Mouse (Mus musculus): Measurements from ENCODE around the gene Dbn1. TPM values are rescaled to one million over a fixed set of nuclear protein-coding genes. Genes with fewer than 3 reads are reported as not detected.

The Dbn1 gene
- polyA plus RNA-seq, 1 experiment = 108 TPM

DNA sequence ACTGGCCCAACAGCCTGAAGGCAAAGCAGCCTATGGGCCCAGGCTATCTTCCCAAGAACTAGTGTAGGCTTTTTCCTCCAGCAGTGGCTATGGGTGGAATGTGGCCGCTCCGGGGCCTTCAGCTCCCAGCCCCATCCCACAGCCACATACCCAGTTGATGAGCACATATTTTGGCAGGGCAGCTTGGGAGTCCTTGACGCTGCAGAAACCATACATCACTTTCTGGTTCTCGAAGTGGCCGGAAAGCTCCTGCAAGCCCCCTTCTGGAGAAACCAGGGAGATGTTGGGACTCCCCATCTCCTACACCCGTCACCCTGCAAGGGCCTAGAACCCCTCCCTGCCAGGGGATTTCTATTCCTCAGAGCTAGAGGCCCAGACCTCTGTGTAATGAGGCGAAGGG is 5.4 kb downstream of the Dbn1 start:
- DNase-seq = no peak
- Histone ChIP-seq H3K27me3 (ENCODE audit: control insufficient read depth, insufficient read depth, low read length) (no peaks in the 10 kb centered on the region), H3K27ac (ENCODE audit: insufficient read depth, low read length) (no peak overlapping the region), H3K4me3 (replicated peaks; ENCODE audit: insufficient read depth, low read depth, low read length) (no peak overlapping the region), H3K4me1 (ENCODE audit: control insufficient read depth, insufficient read depth, low read length) (peaks cover 4% of the 10 kb centered on the region; the same call in 1 of the 2 replicates)
- WGBS = 89% methylated on average over 7 of the region's 7 CpGs
- TF ChIP-seq CTCF (IDR thresholded peaks at IDR 0.05; ENCODE audit: borderline replicate concordance, insufficient read depth, low read depth, low read length) (no peak), POLR2A (IDR thresholded peaks at IDR 0.05; ENCODE audit: borderline replicate concordance, insufficient read depth, low read length) (no peak)

DNA sequence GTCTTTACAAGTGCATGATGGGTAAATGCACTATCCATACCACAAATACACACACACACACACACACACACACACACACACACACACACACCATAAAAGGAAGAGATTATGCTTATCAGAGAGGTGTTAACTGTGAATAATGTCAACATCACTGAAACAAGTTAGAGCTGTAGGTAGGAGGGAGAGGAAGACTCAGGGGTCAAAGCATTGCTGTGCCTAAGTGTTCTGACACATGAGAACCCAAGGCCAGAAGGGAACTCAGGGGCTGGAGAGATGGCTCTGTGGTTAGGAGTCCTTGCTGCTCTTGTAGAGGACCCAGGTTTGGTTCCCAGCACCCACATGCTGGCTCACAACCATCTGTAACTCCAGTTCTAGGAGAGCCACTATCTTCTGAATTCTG is 8.0 kb downstream of the Dbn1 start:
- DNase-seq = no peak
- TF ChIP-seq CTCF (IDR thresholded peaks at IDR 0.05; ENCODE audit: borderline replicate concordance, insufficient read depth, low read depth, low read length) (no peak), POLR2A (IDR thresholded peaks at IDR 0.05; ENCODE audit: borderline replicate concordance, insufficient read depth, low read length) (no peak)
- Histone ChIP-seq H3K27me3 (ENCODE audit: control insufficient read depth, insufficient read depth, low read length) (no peaks in the 10 kb centered on the region), H3K4me3 (replicated peaks; ENCODE audit: insufficient read depth, low read depth, low read length) (no peak overlapping the region), H3K4me1 (ENCODE audit: control insufficient read depth, insufficient read depth, low read length) (peaks cover 4% of the 10 kb centered on the region; the same call in 1 of the 2 replicates), H3K27ac (ENCODE audit: insufficient read depth, low read length) (no peak overlapping the region)

DNA sequence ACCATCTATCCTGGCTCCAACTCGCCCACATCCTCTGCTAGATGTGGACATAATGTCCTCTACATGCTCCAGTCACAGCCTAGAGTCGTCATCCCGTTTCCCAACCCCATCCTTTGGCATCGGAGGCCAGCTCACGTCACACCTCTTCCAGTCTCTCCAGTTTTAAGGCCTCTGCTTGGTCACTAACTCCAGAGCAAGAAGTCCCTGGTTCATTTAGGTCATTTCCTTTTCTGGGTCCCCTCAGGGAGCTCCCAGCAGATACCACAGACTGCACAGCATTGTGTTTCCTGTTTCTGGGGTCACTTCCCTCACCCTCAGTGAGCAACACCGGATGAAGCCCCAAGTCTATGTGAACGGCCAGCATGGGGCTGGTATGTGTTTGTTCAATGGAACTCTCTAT is 8.9 kb downstream of the Dbn1 start:
- Histone ChIP-seq H3K27ac (ENCODE audit: insufficient read depth, low read length) (no peak overlapping the region), H3K27me3 (ENCODE audit: control insufficient read depth, insufficient read depth, low read length) (no peaks in the 10 kb centered on the region), H3K4me3 (replicated peaks; ENCODE audit: insufficient read depth, low read depth, low read length) (no peak overlapping the region), H3K4me1 (ENCODE audit: control insufficient read depth, insufficient read depth, low read length) (peaks cover 4% of the 10 kb centered on the region; the same call in 1 of the 2 replicates)
- DNase-seq = no peak
- 77% methylated on average over 7 of the region's 7 CpGs for WGBS
- TF ChIP-seq CTCF (IDR thresholded peaks at IDR 0.05; ENCODE audit: borderline replicate concordance, insufficient read depth, low read depth, low read length) (no peak), POLR2A (IDR thresholded peaks at IDR 0.05; ENCODE audit: borderline replicate concordance, insufficient read depth, low read length) (no peak)

DNA sequence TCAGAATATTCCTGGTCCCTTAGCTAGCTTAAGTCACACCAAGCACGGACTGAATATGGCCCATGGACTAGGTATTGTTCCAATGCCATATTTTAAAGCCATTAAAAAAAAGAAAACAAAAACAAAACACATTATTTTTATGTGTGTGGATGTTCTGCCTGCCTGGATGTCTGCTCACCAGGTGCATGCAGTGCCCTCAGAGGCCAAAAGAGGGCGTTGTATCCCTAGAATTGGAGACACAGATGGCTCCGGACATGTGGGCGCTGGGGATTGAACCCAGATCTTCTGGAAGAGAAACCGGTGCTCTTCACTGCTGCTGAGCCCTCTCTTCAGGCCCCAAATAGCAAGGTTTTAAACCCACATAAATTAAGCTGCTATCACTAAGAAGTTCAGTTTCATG is 9.9 kb downstream of the Dbn1 start:
- WGBS = 64% methylated on average over 5 of the region's 5 CpGs
- Histone ChIP-seq H3K4me3 (replicated peaks; ENCODE audit: insufficient read depth, low read depth, low read length) (no peak overlapping the region), H3K27ac (ENCODE audit: insufficient read depth, low read length) (no peak overlapping the region), H3K4me1 (ENCODE audit: control insufficient read depth, insufficient read depth, low read length) (peaks cover 2% of the 10 kb centered on the region), H3K27me3 (ENCODE audit: control insufficient read depth, insufficient read depth, low read length) (no peaks in the 10 kb centered on the region)
- peak; percentile 50; the same call in 1 of the 2 replicates for TF ChIP-seq CTCF (IDR thresholded peaks at IDR 0.05; ENCODE audit: borderline replicate concordance, insufficient read depth, low read depth, low read length)
- TF ChIP-seq POLR2A (IDR thresholded peaks at IDR 0.05; ENCODE audit: borderline replicate concordance, insufficient read depth, low read length) = no peak
- no peak for DNase-seq

DNA sequence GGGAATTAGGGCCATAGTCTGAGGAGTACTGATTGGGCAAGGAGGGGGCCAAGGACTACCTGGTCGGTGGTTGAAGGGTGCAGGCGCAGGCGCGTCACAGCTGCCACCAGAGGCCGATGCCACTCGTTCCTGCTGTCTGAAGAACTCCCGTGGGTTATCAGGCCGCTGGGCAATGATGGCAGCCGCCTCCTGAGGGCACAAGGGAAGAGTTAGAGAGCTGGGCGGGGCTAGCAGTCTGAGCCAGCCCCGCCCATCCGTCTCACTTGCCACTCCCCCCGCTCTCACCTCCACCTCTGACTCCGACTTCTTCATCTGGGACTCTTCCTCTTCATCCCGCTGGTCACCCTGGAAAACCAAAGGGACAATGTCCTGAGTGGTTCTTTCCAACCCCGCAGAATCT is 10.4 kb downstream of the Dbn1 start:
- WGBS = 86% methylated on average over 16 of the region's 16 CpGs
- Histone ChIP-seq H3K4me3 (replicated peaks; ENCODE audit: insufficient read depth, low read depth, low read length) (no peak overlapping the region), H3K27me3 (ENCODE audit: control insufficient read depth, insufficient read depth, low read length) (no peaks in the 10 kb centered on the region), H3K27ac (ENCODE audit: insufficient read depth, low read length) (no peak overlapping the region), H3K4me1 (ENCODE audit: control insufficient read depth, insufficient read depth, low read length) (peaks cover 3% of the 10 kb centered on the region)
- TF ChIP-seq CTCF (IDR thresholded peaks at IDR 0.05; ENCODE audit: borderline replicate concordance, insufficient read depth, low read depth, low read length) (no peak), POLR2A (IDR thresholded peaks at IDR 0.05; ENCODE audit: borderline replicate concordance, insufficient read depth, low read length) (no peak)
- DNase-seq = no peak

DNA sequence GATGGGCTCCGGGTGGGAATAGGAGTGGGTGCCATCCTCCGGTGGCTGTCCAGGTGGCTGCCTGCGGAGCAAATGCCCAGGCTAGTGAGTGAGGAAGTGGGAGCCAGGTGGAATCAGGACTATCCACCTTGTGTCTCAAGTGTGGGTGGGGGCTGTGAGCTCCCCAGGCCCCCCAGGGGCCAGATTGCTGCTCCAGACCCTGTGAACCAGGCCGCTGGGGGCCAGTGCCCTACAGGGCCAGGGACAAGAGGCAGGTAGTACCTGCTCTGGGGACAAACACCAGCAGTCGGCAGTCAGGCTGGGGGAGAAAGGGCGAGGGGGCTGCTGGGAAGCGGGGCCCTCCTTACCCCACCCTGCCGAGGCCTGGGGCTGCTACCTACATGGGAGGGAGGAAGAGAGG is 11.7 kb downstream of the Dbn1 start:
- 94% methylated on average over 8 of the region's 8 CpGs for WGBS
- peaks cover 4% of the 10 kb centered on the region for H3K4me1 ChIP-seq (ENCODE audit: control insufficient read depth, insufficient read depth, low read length)
- no peak overlapping the region for H3K27ac ChIP-seq (ENCODE audit: insufficient read depth, low read length)
- no peak for TF ChIP-seq CTCF (IDR thresholded peaks at IDR 0.05; ENCODE audit: borderline replicate concordance, insufficient read depth, low read depth, low read length)
- TF ChIP-seq POLR2A (IDR thresholded peaks at IDR 0.05; ENCODE audit: borderline replicate concordance, insufficient read depth, low read length) = no peak
- no peaks in the 10 kb centered on the region for H3K27me3 ChIP-seq (ENCODE audit: control insufficient read depth, insufficient read depth, low read length)
- H3K4me3 ChIP-seq (replicated peaks; ENCODE audit: insufficient read depth, low read depth, low read length) = no peak overlapping the region
- no peak for DNase-seq

DNA sequence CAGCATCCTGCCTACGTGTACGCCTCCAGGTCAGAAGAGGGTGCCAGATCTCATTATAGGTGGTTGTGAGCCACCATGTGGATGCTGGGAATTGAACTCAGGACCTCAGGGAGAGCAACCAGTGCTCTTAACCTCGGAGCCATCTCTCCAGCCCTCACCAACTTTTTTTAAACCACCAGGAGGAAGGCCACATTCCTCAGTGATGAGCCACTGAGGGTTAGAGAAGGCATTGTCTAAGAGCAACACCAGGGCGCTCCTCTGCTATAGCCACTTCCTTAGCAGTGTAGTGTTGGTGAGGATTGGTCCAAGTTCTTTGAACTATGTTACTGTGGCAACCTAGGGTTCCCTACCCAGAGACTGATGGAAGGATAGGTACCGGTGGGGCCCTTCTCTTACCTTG is 12.2 kb downstream of the Dbn1 start:
- peaks cover 8% of the 10 kb centered on the region for H3K4me1 ChIP-seq (ENCODE audit: control insufficient read depth, insufficient read depth, low read length)
- no peak overlapping the region for H3K4me3 ChIP-seq (replicated peaks; ENCODE audit: insufficient read depth, low read depth, low read length)
- WGBS = 92% methylated on average over 5 of the region's 5 CpGs
- H3K27ac ChIP-seq (ENCODE audit: insufficient read depth, low read length) = no peak overlapping the region
- DNase-seq = no peak
- H3K27me3 ChIP-seq (ENCODE audit: control insufficient read depth, insufficient read depth, low read length) = no peaks in the 10 kb centered on the region
- no peak for TF ChIP-seq CTCF (IDR thresholded peaks at IDR 0.05; ENCODE audit: borderline replicate concordance, insufficient read depth, low read depth, low read length)
- no peak for TF ChIP-seq POLR2A (IDR thresholded peaks at IDR 0.05; ENCODE audit: borderline replicate concordance, insufficient read depth, low read length)

DNA sequence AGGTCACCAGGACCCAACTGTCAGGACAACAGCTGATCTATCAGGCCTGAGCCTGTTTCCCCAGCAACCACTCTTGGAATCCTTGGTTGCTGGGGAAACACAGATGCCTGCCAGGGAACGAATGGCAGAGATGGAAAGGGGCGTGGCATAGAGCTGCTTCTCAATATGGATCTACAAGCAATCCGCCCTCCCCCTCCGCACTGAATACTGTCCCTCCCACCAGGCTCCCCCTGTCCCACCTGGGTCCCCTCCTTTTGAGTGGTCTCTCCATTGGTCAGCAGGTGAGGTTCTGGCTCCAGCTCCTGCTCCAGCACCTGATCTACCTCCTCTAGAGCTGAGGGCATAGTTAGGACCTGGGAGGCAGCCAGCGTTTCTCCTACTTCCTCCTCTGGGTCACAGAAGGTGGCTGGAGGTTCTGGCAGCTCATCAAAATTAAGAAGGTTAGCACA is 13.3 kb downstream of the Dbn1 start:
- DNase-seq = peak; percentile 37 to 47
- peaks cover 12% of the 10 kb centered on the region for H3K4me1 ChIP-seq (ENCODE audit: control insufficient read depth, insufficient read depth, low read length)
- WGBS = 24% methylated on average over 5 of the region's 5 CpGs
- no peak overlapping the region for H3K4me3 ChIP-seq (replicated peaks; ENCODE audit: insufficient read depth, low read depth, low read length)
- H3K27ac ChIP-seq (ENCODE audit: insufficient read depth, low read length) = no peak overlapping the region
- no peaks in the 10 kb centered on the region for H3K27me3 ChIP-seq (ENCODE audit: control insufficient read depth, insufficient read depth, low read length)
- TF ChIP-seq CTCF (IDR thresholded peaks at IDR 0.05; ENCODE audit: borderline replicate concordance, insufficient read depth, low read depth, low read length) (no peak), POLR2A (IDR thresholded peaks at IDR 0.05; ENCODE audit: borderline replicate concordance, insufficient read depth, low read length) (no peak)

All from cerebellum, adult 2 months (tissue).